Mouse (Mus musculus) hindbrain, embryonic 13.5 days (tissue): ENCODE results near the gene Prn. TPM values are rescaled to one million over a fixed set of nuclear protein-coding genes. Genes with fewer than 3 reads are reported as not detected.

Experiments used
- ATAC-seq: fragments of 200-750 bp; cut with Nextera tagmentation; 2 replicates; pipeline ENCODE4 v1.8.0; 2017; ENCODE audit warnings: moderate TSS enrichment; ENCODE audit not compliant: low FRiP score
- H3K27ac ChIP-seq: fragments of 300-500 bp; sonication (generic); 2 replicates; pipeline ENCODE4 v1.5.1; 2015; ENCODE audit warnings: inconsistent platforms, mild to moderate bottlenecking, moderate library complexity
- H3K27me3 ChIP-seq: fragments of 300-500 bp; sonication (generic); 2 replicates; pipeline ENCODE4 v1.6.1; 2015; ENCODE audit warnings: mild to moderate bottlenecking, inconsistent platforms
- H3K36me3 ChIP-seq: fragments of 300-500 bp; sonication (generic); 2 replicates; pipeline ENCODE4 v1.6.1; 2015; ENCODE audit warnings: mild to moderate bottlenecking, inconsistent platforms
- H3K4me1 ChIP-seq: fragments of 300-500 bp; sonication (generic); replicated peaks from 2 replicates; pipeline ENCODE4 v1.6.1; 2015; ENCODE audit warnings: inconsistent platforms
- H3K4me2 ChIP-seq: fragments of 300-500 bp; sonication (generic); 2 replicates; pipeline ENCODE4 v1.6.1; 2015; ENCODE audit warnings: inconsistent platforms, mild to moderate bottlenecking, moderate library complexity
- H3K4me3 ChIP-seq: fragments of 300-500 bp; sonication (generic); 2 replicates; pipeline ENCODE4 v1.5.1; 2015; ENCODE audit warnings: mild to moderate bottlenecking, inconsistent platforms
- H3K9ac ChIP-seq: fragments of 300-500 bp; sonication (generic); 2 replicates; pipeline ENCODE4 v1.6.1; 2015; ENCODE audit warnings: mild to moderate bottlenecking, inconsistent platforms
- H3K9me3 ChIP-seq: fragments of 300-500 bp; sonication (generic); 2 replicates; pipeline ENCODE4 v1.6.1; 2016; ENCODE audit warnings: inconsistent platforms
- WGBS: fragments of 180-500 bp; shearing (Covaris S2); methylation state at CpG from one replicate; pipeline ENCODE4 v1.1.7; 2015; 5-methylcytosine and 5-hydroxymethylcytosine counted together
- polyA plus RNA-seq: library from polyadenylated mRNA; unstranded; fragments of >200 nt; fragmentation: Nextera tagmentation; extraction: Ambion mirVana; gene quantifications from 2 replicates; pipeline ENCODE4 v1.2.1, GENCODE M21; 2015

The Prn gene
- polyA plus RNA-seq, 1 experiment from 2014 or later, result not detected

GRCm38 (mm10) chr2:131941501-131941900, 31.7 kb downstream of the Prn start:
- ATAC-seq, result no peak
- H3K36me3 ChIP-seq, result peaks cover 18% of the 10 kb centered on the region
- H3K27ac ChIP-seq, result no peak overlapping the region
- no peak overlapping the region for H3K9ac ChIP-seq
- H3K4me3 ChIP-seq, result no peak overlapping the region
- no peak overlapping the region for H3K4me2 ChIP-seq
- WGBS, result 77% methylated on average over 6 of the region's 6 CpGs
- no peaks in the 10 kb centered on the region for H3K9me3 ChIP-seq
- H3K27me3 ChIP-seq, result no peaks in the 10 kb centered on the region
- H3K4me1 ChIP-seq, result no peaks in the 10 kb centered on the region

- Histone ChIP-seq H3K9ac (no peak overlapping the region), H3K4me3 (no peak overlapping the region), H3K27me3 (no peaks in the 10 kb centered on the region), H3K4me2 (no peak overlapping the region), H3K4me1 (no peaks in the 10 kb centered on the region), H3K36me3 (no peaks in the 10 kb centered on the region), H3K9me3 (no peaks in the 10 kb centered on the region), H3K27ac (no peak overlapping the region)
- ATAC-seq, result no peak
- WGBS, result 31% methylated on average over 1 of the region's 1 CpGs
Measured at GRCm38 (mm10) chr2:131944370-131944769, 34.6 kb downstream of the Prn start.

- 89% methylated on average over 8 of the region's 8 CpGs for WGBS
Measured at GRCm38 (mm10) chr2:131945225-131945624, 35.5 kb downstream of the Prn start.

GRCm38 (mm10) chr2:131945765-131946164, 36.0 kb downstream of the Prn start:
- Histone ChIP-seq H3K4me3 (no peak overlapping the region), H3K27ac (no peak overlapping the region), H3K4me2 (no peak overlapping the region), H3K9me3 (no peaks in the 10 kb centered on the region), H3K9ac (no peak overlapping the region), H3K36me3 (no peaks in the 10 kb centered on the region), H3K27me3 (peaks cover 7% of the 10 kb centered on the region; the same call in 1 of the 2 replicates), H3K4me1 (0 out of 2 replicates have a peak, but pooled peaks cover 4% of the 10 kb centered on the region)
- WGBS, result 89% methylated on average over 6 of the region's 6 CpGs
- ATAC-seq, result no peak

More at GRCm38 (mm10) chr2:131945225-131945624, 35.5 kb downstream of the Prn start:
- H3K9ac ChIP-seq, result no peak overlapping the region
- H3K4me1 ChIP-seq, result no peaks in the 10 kb centered on the region
- H3K27ac ChIP-seq, result no peak overlapping the region
- H3K4me2 ChIP-seq, result no peak overlapping the region
- no peak for ATAC-seq
- H3K36me3 ChIP-seq, result no peaks in the 10 kb centered on the region
- H3K4me3 ChIP-seq, result no peak overlapping the region
- H3K27me3 ChIP-seq, result 0 out of 2 replicates have a peak, but pooled peaks cover 1% of the 10 kb centered on the region
- H3K9me3 ChIP-seq, result no peaks in the 10 kb centered on the region

- no peak for ATAC-seq
- peaks cover 8% of the 10 kb centered on the region; the same call in 1 of the 2 replicates for H3K27me3 ChIP-seq
- no peaks in the 10 kb centered on the region for H3K36me3 ChIP-seq
- no peak overlapping the region for H3K4me2 ChIP-seq
- 0 out of 2 replicates have a peak, but pooled peaks cover 5% of the 10 kb centered on the region for H3K4me1 ChIP-seq
- H3K9me3 ChIP-seq, result no peaks in the 10 kb centered on the region
- H3K27ac ChIP-seq, result no peak overlapping the region
- no peak overlapping the region for H3K4me3 ChIP-seq
- H3K9ac ChIP-seq, result no peak overlapping the region
- WGBS, result 93% methylated on average over 16 of the region's 16 CpGs
Measured at GRCm38 (mm10) chr2:131946351-131946750, 36.6 kb downstream of the Prn start.

- ATAC-seq, result no peak
- Histone ChIP-seq H3K9me3 (no peaks in the 10 kb centered on the region), H3K9ac (no peak overlapping the region), H3K27ac (no peak overlapping the region), H3K36me3 (no peaks in the 10 kb centered on the region), H3K4me3 (no peak overlapping the region), H3K4me1 (peaks cover 12% of the 10 kb centered on the region), H3K27me3 (peaks cover 26% of the 10 kb centered on the region), H3K4me2 (no peak overlapping the region)
- 87% methylated on average over 3 of the region's 3 CpGs for WGBS
Measured at GRCm38 (mm10) chr2:131948156-131948555, 38.4 kb downstream of the Prn start.

GRCm38 (mm10) chr2:131948916-131949639, 39.3 kb downstream of the Prn start:
- Histone ChIP-seq H3K4me1 (peaks cover 15% of the 10 kb centered on the region), H3K4me2 (no peak overlapping the region), H3K9ac (no peak overlapping the region), H3K9me3 (no peaks in the 10 kb centered on the region), H3K27me3 (peaks cover 35% of the 10 kb centered on the region), H3K36me3 (no peaks in the 10 kb centered on the region), H3K27ac (no peak overlapping the region), H3K4me3 (no peak overlapping the region)
- no peak for ATAC-seq
- 82% methylated on average over 11 of the region's 11 CpGs for WGBS

GRCm38 (mm10) chr2:131949767-131950597, 40.2 kb downstream of the Prn start:
- Histone ChIP-seq H3K4me1 (peaks cover 18% of the 10 kb centered on the region), H3K27ac (no peak overlapping the region), H3K36me3 (no peaks in the 10 kb centered on the region), H3K4me2 (0 out of 2 replicates have a peak overlapping the region, but pooled peaks have one; percentile 13), H3K9ac (no peak overlapping the region), H3K4me3 (no peak overlapping the region), H3K9me3 (no peaks in the 10 kb centered on the region), H3K27me3 (peaks cover 43% of the 10 kb centered on the region)
- WGBS, result 47% methylated on average over 9 of the region's 9 CpGs
- peak; percentile 31 for ATAC-seq

GRCm38 (mm10) chr2:131950598-131951095, 40.9 kb downstream of the Prn start, which contains the start of gene Prnd:
Prnd (plus strand) TSS chr2:131950861.
- Histone ChIP-seq H3K4me2 (0 out of 2 replicates have a peak within 1 kb of the TSS, but pooled peaks have one; percentile 13), H3K4me1 (peaks cover 24% of the 10 kb centered on the region), H3K4me3 (no peak within 1 kb of the TSS), H3K9ac (no peak within 1 kb of the TSS), H3K27me3 (peaks cover 46% of the 10 kb centered on the region), H3K9me3 (no peaks in the 10 kb centered on the region), H3K27ac (no peak within 1 kb of the TSS), H3K36me3 (no peaks in the 10 kb centered on the region)
- ATAC-seq, result peak; percentile 21
- 14% methylated on average over 11 of the region's 11 CpGs for WGBS

- H3K9me3 ChIP-seq, result no peaks in the 10 kb centered on the region
- H3K27ac ChIP-seq, result no peak overlapping the region
- no peaks in the 10 kb centered on the region for H3K36me3 ChIP-seq
- ATAC-seq, result no peak
- H3K4me3 ChIP-seq, result no peak overlapping the region
- H3K27me3 ChIP-seq, result peaks cover 56% of the 10 kb centered on the region
- 45% methylated on average over 2 of the region's 2 CpGs for WGBS
- H3K4me2 ChIP-seq, result peak overlapping the region; percentile 44; the same call in 1 of the 2 replicates
- H3K9ac ChIP-seq, result no peak overlapping the region
- peaks cover 24% of the 10 kb centered on the region for H3K4me1 ChIP-seq
Measured at GRCm38 (mm10) chr2:131952456-131952855, 42.7 kb downstream of the Prn start.

GRCm38 (mm10) chr2:131952961-131953538, 43.3 kb downstream of the Prn start:
- H3K4me3 ChIP-seq, result peak overlapping the region; percentile 8
- H3K9me3 ChIP-seq, result no peaks in the 10 kb centered on the region
- H3K36me3 ChIP-seq, result no peaks in the 10 kb centered on the region
- H3K27me3 ChIP-seq, result peaks cover 57% of the 10 kb centered on the region
- H3K4me2 ChIP-seq, result peak overlapping the region; percentile 44
- H3K9ac ChIP-seq, result no peak overlapping the region; the same call in 1 of the 2 replicates
- ATAC-seq, result no peak
- H3K4me1 ChIP-seq, result peaks cover 24% of the 10 kb centered on the region
- 17% methylated on average over 29 of the region's 29 CpGs for WGBS
- H3K27ac ChIP-seq, result no peak overlapping the region

- H3K9ac ChIP-seq, result no peak overlapping the region
- H3K9me3 ChIP-seq, result no peaks in the 10 kb centered on the region
- no peak overlapping the region for H3K27ac ChIP-seq
- H3K4me2 ChIP-seq, result 0 out of 2 replicates have a peak overlapping the region, but pooled peaks have one; percentile 44
- WGBS, result 93% methylated on average over 4 of the region's 4 CpGs
- H3K36me3 ChIP-seq, result no peaks in the 10 kb centered on the region
- peaks cover 24% of the 10 kb centered on the region for H3K4me1 ChIP-seq
- 0 out of 2 replicates have a peak overlapping the region, but pooled peaks have one; percentile 8 for H3K4me3 ChIP-seq
- no peak for ATAC-seq
- H3K27me3 ChIP-seq, result peaks cover 57% of the 10 kb centered on the region
Measured at GRCm38 (mm10) chr2:131953711-131954110, 44.0 kb downstream of the Prn start.
